Mouse (Mus musculus) MN1 (cell line): ENCODE measurements around the gene Spata46.

Experiments
- DNase-seq: peaks from one replicate; pipeline ENCODE4 v3.0.0-alpha.2; 2016; ENCODE audit warnings: low spot score

Gene Spata46

DNA sequence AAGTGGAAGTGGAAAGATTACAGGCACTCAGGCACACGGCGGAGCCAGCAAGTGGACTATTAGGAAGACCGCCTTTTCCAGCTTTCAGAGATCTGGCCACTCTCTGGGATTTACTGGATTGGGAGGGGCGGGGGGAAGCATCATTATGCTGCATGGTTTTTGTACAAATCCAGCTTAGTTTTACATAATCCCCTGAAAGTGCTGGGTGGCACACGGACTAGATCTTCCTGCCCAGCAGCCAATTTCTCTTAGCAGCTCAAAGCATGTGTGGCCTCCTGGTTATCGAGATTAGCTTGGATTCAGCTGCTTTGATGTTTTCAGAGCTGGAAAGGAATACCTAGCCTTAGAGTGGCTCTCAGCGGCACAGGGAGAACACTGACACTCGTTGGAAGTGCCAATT, 34.5 kb downstream of the Spata46 start:
- DNase-seq: no peak

- DNase-seq: no peak
These were observed 35.3 kb downstream of the Spata46 start for GRCm38 (mm10) chr1:170343906-170344305.

GRCm38 (mm10) chr1:170346266-170346665, 37.7 kb downstream of the Spata46 start:
- DNase-seq: no peak

DNA sequence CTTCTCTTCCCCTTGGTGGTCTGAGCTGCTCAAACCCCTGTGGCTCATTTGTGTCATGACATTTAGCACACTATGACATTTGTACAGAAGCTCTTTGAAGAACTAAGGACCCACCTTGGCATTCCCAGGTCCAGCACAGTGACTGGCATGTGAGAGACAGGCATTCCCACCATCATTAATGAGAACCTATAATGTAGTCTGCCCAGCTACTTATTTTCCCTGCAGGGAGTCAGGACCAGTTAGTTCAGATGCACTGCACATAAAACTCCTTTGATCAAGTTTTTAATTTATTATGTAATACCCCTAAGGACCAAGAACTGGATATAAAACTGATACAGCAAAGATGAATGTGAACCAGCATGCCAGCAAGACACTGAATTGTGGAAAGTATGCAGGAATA, 42.5 kb downstream of the Spata46 start:
- DNase-seq: no peak

GRCm38 (mm10) chr1:170353335-170353734, 44.7 kb downstream of the Spata46 start:
- no peak for DNase-seq

- DNase-seq: no peak
These were observed 51.7 kb downstream of the Spata46 start for GRCm38 (mm10) chr1:170360183-170360915.
